Mouse (Mus musculus) brain, embryonic 14.5 days (tissue): ENCODE data around the gene Grk6.

ENCODE experiments used
- CTCF ChIP-seq: fragments of 200-500 bp; IDR thresholded peaks from 2 replicates; pipeline ENCODE4 v1.5.1; 2012; ENCODE audit warnings: inconsistent platforms, mild to moderate bottlenecking, moderate library complexity, borderline replicate concordance; ENCODE audit not compliant: insufficient read depth, insufficient read length; ENCODE audit errors: extremely low read depth
- POLR2A ChIP-seq: fragments of 200-500 bp; IDR thresholded peaks from 2 replicates; pipeline ENCODE4 v1.6.1; 2012; ENCODE audit warnings: mild to moderate bottlenecking, inconsistent platforms, borderline replicate concordance; ENCODE audit not compliant: poor library complexity, insufficient read depth, insufficient read length, severe bottlenecking; ENCODE audit errors: extremely low read depth

- TF ChIP-seq POLR2A (no peak), CTCF (no peak)
Observed at GRCm38 (mm10) chr13:55419142-55419541, 25.7 kb upstream of the Grk6 start.
